Mouse (Mus musculus): ENCODE measurements around the gene Sox15.
A peak's percentile ranks its signal among the peaks of the same experiment; 100 is the strongest.
"Not testable (repeated sequence)": the region's sequence is repeated elsewhere in the genome, so short reads cannot be mapped to it uniquely, and the experiment has no call there.

The Sox15 gene

GRCm38 (mm10) chr11:69655264-69656064 lies at the start of gene Sox15:
Gene Sox15 (plus strand): TSS chr11:69655314.
- peak; percentile 56 for DNase-seq (ENCODE audit: low spot score)

GRCm38 (mm10) chr11:69605726-69606490 lies 49.2 kb upstream of the Sox15 start, which contains the start of gene Atp1b2:
Gene Atp1b2 (minus strand): TSS chr11:69605942.
- DNase-seq (ENCODE audit: low spot score) = peak; percentile 72

- DNase-seq (ENCODE audit: low spot score) = no peak
Observed at GRCm38 (mm10) chr11:69606491-69606795, 48.7 kb upstream of the Sox15 start.

- DNase-seq (ENCODE audit: low spot score) = no peak
Observed at GRCm38 (mm10) chr11:69606832-69607231, 48.3 kb upstream of the Sox15 start.

- DNase-seq (ENCODE audit: low spot score) = no peak
Observed at GRCm38 (mm10) chr11:69608525-69608924, 46.6 kb upstream of the Sox15 start.

- no peak for DNase-seq (ENCODE audit: low spot score)
Observed at GRCm38 (mm10) chr11:69609416-69609815, 45.7 kb upstream of the Sox15 start.

GRCm38 (mm10) chr11:69610899-69611298 lies 44.2 kb upstream of the Sox15 start:
- DNase-seq (ENCODE audit: low spot score) = no peak

GRCm38 (mm10) chr11:69613553-69614256 lies 41.4 kb upstream of the Sox15 start:
- peak; percentile 92 for DNase-seq (ENCODE audit: low spot score)

- DNase-seq (ENCODE audit: low spot score) = not testable (repeated sequence)
Observed at GRCm38 (mm10) chr11:69614257-69614588, 40.9 kb upstream of the Sox15 start.

GRCm38 (mm10) chr11:69616781-69617180 lies 38.3 kb upstream of the Sox15 start:
- DNase-seq (ENCODE audit: low spot score) = no peak

GRCm38 (mm10) chr11:69617805-69618204 lies 37.3 kb upstream of the Sox15 start, which contains the start of gene Shbg:
Gene Shbg (minus strand): TSS chr11:69617905.
- no peak for DNase-seq (ENCODE audit: low spot score)

GRCm38 (mm10) chr11:69620394-69621081 lies 34.6 kb upstream of the Sox15 start:
- DNase-seq (ENCODE audit: low spot score) = no peak

GRCm38 (mm10) chr11:69621571-69622268 lies 33.4 kb upstream of the Sox15 start, which contains the start of gene Sat2:
Gene Sat2 (plus strand): TSS chr11:69622024.
- DNase-seq (ENCODE audit: low spot score) = no peak

GRCm38 (mm10) chr11:69622406-69622805 lies 32.7 kb upstream of the Sox15 start:
- DNase-seq (ENCODE audit: low spot score) = no peak

- DNase-seq (ENCODE audit: low spot score) = no peak
Observed at GRCm38 (mm10) chr11:69623006-69623405, 32.1 kb upstream of the Sox15 start.

GRCm38 (mm10) chr11:69624339-69624738 lies 30.8 kb upstream of the Sox15 start:
- not testable (repeated sequence) for DNase-seq (ENCODE audit: low spot score)

GRCm38 (mm10) chr11:69628286-69628685 lies 26.8 kb upstream of the Sox15 start:
- DNase-seq (ENCODE audit: low spot score) = peak; percentile 69

GRCm38 (mm10) chr11:69629802-69630201 lies 25.3 kb upstream of the Sox15 start:
- no peak for DNase-seq (ENCODE audit: low spot score)

GRCm38 (mm10) chr11:69632284-69633089 lies 22.6 kb upstream of the Sox15 start, which contains the start of gene Fxr2:
Gene Fxr2 (plus strand): TSS chr11:69632990.
- peak; percentile 100 for DNase-seq (ENCODE audit: low spot score)

GRCm38 (mm10) chr11:69633128-69633866 lies 21.8 kb upstream of the Sox15 start:
- DNase-seq (ENCODE audit: low spot score) = peak; percentile 62

Data from ovary, postnatal 14 days (tissue).